Mouse (Mus musculus) heart, embryonic 12.5 days (tissue): Measurements from ENCODE around the gene Galnt14. TPM values are rescaled to one million over a fixed set of nuclear protein-coding genes. Genes with fewer than 3 reads are reported as not detected.

Experiments used
- ATAC-seq: fragments of 200-750 bp; cut with Nextera tagmentation; 2 replicates; pipeline ENCODE4 v1.8.0; 2017; ENCODE audit warnings: moderate TSS enrichment, moderate library complexity; ENCODE audit not compliant: insufficient number of reproducible peaks, low FRiP score
- H3K27ac ChIP-seq: fragments of 300-500 bp; sonication (generic); 2 replicates; pipeline ENCODE4 v1.5.1; 2016; ENCODE audit warnings: mild to moderate bottlenecking, moderate library complexity; ENCODE audit not compliant: poor library complexity, severe bottlenecking
- H3K27me3 ChIP-seq: fragments of 300-500 bp; sonication (generic); replicated peaks from 2 replicates; pipeline ENCODE4 v1.6.1; 2016; ENCODE audit warnings: mild to moderate bottlenecking, moderate library complexity
- H3K36me3 ChIP-seq: fragments of 300-500 bp; sonication (generic); 2 replicates; pipeline ENCODE4 v1.6.1; 2016; ENCODE audit warnings: mild to moderate bottlenecking, moderate library complexity
- H3K4me1 ChIP-seq: fragments of 300-500 bp; sonication (generic); replicated peaks from 2 replicates; pipeline ENCODE4 v1.6.1; 2016; ENCODE audit warnings: mild to moderate bottlenecking
- H3K4me2 ChIP-seq: fragments of 300-500 bp; sonication (generic); 2 replicates; pipeline ENCODE4 v1.6.1; 2016; ENCODE audit warnings: mild to moderate bottlenecking, moderate library complexity
- H3K4me3 ChIP-seq: fragments of 300-500 bp; sonication (generic); 2 replicates; pipeline ENCODE4 v1.5.1; 2016; ENCODE audit warnings: mild to moderate bottlenecking
- H3K9ac ChIP-seq: fragments of 300-500 bp; sonication (generic); 2 replicates; pipeline ENCODE4 v1.6.1; 2016; ENCODE audit warnings: mild to moderate bottlenecking, moderate library complexity
- H3K9me3 ChIP-seq: fragments of 300-500 bp; sonication (generic); replicated peaks from 2 replicates; pipeline ENCODE4 v1.6.1; 2016; ENCODE audit warnings: mild to moderate bottlenecking, moderate library complexity
- WGBS: fragments of 180-500 bp; shearing (Covaris S2); methylation state at CpG from one replicate; pipeline ENCODE4 v1.1.7; 2016; 5-methylcytosine and 5-hydroxymethylcytosine counted together
- polyA plus RNA-seq: library from polyadenylated mRNA; unstranded; fragments of >200 nt; fragmentation: Nextera tagmentation; extraction: Ambion mirVana; gene quantifications from 2 replicates; pipeline ENCODE4 v1.2.1, GENCODE M21; 2016

Galnt14 gene
- polyA plus RNA-seq, 1 experiment from 2014 or later, result 0.82 TPM

DNA sequence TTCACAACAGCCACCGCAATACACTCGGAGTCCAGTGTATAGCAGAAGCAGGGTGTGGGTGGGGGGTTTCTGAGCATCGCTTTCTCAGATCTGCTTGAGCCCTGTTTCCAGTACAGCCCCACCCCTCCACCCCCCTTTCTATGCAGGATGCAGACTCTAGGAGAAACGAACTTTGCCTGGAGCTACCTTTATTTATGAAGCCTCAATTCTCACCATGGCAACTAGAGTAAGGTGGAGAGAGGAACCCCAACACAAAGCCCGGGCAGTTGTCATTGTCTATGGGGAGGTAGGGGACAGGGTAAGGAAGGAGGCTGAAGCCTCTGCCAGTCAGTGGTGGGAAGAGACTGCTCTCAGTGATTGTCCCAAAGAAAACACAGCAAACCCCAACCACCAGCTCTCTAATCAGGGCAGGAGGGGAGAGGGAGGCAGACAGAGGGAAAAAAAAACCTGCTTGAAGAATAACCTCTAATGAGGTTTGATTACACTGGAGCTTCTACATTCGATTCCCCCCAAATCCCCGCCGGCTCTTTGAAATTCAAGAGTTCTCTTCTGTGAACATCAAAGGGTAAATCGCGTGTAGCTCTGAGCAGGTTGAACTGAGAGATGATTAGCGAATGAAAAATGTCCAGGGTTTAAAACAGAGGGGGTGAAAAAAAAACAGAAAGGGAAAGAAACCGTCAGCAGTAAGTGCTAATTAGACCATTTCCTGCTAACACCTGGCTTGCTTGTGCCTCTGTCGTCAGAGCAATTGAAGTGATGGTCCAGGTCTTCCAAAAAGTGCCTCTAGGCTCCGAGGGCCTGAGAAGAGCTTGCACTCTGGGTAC is 169.6 kb downstream of the Galnt14 start:
- no peak overlapping the region for H3K4me3 ChIP-seq

DNA sequence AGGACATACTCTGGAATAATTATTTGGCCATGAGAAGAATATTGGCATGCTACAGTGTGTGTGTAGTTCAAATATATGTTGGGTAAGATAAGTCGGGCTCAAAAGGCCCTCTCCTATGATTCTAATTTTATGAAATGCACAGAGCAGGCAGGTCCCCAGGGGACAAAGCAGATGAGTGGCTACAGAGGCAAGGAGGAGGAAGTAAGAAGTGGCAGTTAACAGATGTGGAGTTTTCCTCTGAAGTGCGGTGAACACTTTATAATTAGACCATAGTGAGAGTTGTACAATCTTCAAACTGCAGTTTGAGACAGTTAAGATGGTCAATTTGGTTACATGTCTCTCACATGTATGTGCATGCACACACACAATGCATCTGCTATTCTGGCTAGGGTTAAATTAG is 178.4 kb downstream of the Galnt14 start:
- Histone ChIP-seq H3K9ac (no peak overlapping the region), H3K4me2 (no peak overlapping the region), H3K9me3 (no peaks in the 10 kb centered on the region), H3K27me3 (no peaks in the 10 kb centered on the region), H3K4me1 (no peaks in the 10 kb centered on the region), H3K36me3 (no peaks in the 10 kb centered on the region), H3K27ac (no peak overlapping the region), H3K4me3 (no peak overlapping the region)
- ATAC-seq, result no peak
- WGBS, result 80% methylated on average over 2 of the region's 2 CpGs

More for the DNA sequence above, 169.6 kb downstream of the Galnt14 start:
- H3K4me2 ChIP-seq, result no peak overlapping the region
- no peak for ATAC-seq
- H3K27ac ChIP-seq, result no peak overlapping the region
- 43% methylated on average over 14 of the region's 14 CpGs for WGBS
- H3K27me3 ChIP-seq, result peaks cover 10% of the 10 kb centered on the region
- no peaks in the 10 kb centered on the region for H3K4me1 ChIP-seq
- H3K9ac ChIP-seq, result no peak overlapping the region
- no peaks in the 10 kb centered on the region for H3K36me3 ChIP-seq
- H3K9me3 ChIP-seq, result no peaks in the 10 kb centered on the region

DNA sequence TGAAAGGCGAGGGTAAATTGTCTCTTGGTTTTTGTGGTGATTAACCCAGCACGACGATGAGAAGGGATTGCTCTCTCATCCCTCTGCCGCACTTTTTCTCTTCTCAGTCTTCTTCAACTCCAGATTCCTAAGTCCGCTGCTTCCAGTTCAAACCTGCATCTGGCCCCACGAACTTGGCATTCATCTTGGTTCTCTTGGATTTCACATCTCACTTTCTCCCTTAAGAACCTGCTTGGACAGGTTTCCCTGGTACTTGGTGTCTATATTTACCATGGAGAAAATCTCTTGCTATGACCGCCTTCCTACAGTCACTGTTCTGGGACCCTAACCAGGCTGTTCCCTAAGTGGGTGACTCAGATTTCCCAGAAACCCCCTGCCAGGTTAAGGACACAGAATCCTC is 188.1 kb downstream of the Galnt14 start:
- no peak for ATAC-seq
- no peak overlapping the region for H3K4me2 ChIP-seq
- 88% methylated on average over 7 of the region's 7 CpGs for WGBS
- no peaks in the 10 kb centered on the region for H3K4me1 ChIP-seq
- H3K36me3 ChIP-seq, result no peaks in the 10 kb centered on the region
- no peaks in the 10 kb centered on the region for H3K27me3 ChIP-seq
- H3K9ac ChIP-seq, result no peak overlapping the region
- H3K4me3 ChIP-seq, result no peak overlapping the region
- H3K9me3 ChIP-seq, result no peaks in the 10 kb centered on the region
- H3K27ac ChIP-seq, result no peak overlapping the region

DNA sequence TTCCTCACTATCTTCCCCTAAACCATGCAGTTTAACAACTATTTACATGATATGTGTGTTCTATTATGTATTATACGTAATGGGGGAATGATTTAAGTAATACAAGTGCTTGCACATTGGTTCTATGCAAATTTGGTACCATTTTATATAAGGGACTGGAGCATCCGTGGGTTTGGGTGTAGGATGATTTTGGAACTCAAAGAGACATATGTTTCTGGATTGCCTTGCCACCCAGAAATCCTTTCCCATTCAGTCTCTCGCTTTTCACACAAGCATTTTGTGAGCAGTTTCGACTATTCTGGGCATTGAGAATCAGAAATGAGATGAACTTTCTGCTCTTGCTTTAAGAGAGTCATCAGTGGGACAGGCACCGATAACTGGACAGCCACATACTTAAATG is 190.9 kb downstream of the Galnt14 start:
- H3K4me1 ChIP-seq, result no peaks in the 10 kb centered on the region
- no peak overlapping the region for H3K27ac ChIP-seq
- ATAC-seq, result no peak
- H3K36me3 ChIP-seq, result no peaks in the 10 kb centered on the region
- H3K9me3 ChIP-seq, result no peaks in the 10 kb centered on the region
- no peaks in the 10 kb centered on the region for H3K27me3 ChIP-seq
- WGBS, result 79% methylated on average over 5 of the region's 5 CpGs
- no peak overlapping the region for H3K9ac ChIP-seq
- H3K4me2 ChIP-seq, result no peak overlapping the region
- H3K4me3 ChIP-seq, result no peak overlapping the region

DNA sequence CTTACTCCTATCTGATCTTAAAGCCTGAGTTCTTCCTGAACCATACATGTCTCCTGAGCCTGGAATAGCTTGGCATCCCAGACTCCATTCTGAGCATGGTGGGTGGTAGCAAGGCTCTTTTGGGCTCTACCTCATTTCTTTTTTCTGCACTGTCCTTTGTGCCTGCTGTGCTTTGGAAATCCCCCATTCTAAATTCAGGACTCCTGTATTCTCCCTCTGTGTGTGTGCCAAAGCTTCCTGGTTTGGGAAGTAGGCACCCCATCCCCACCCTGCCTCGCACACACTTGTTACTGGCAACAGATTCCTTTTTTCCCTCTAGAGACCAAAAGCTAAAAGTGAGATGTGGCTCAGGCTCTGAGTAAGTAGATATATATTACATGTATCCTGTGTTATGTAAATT is 191.9 kb downstream of the Galnt14 start:
- H3K4me1 ChIP-seq, result no peaks in the 10 kb centered on the region
- no peak overlapping the region for H3K27ac ChIP-seq
- ATAC-seq, result no peak
- H3K9ac ChIP-seq, result no peak overlapping the region
- no peaks in the 10 kb centered on the region for H3K36me3 ChIP-seq
- H3K4me3 ChIP-seq, result no peak overlapping the region
- 68% methylated on average over 1 of the region's 1 CpGs for WGBS
- no peaks in the 10 kb centered on the region for H3K27me3 ChIP-seq
- H3K9me3 ChIP-seq, result no peaks in the 10 kb centered on the region
- H3K4me2 ChIP-seq, result no peak overlapping the region

DNA sequence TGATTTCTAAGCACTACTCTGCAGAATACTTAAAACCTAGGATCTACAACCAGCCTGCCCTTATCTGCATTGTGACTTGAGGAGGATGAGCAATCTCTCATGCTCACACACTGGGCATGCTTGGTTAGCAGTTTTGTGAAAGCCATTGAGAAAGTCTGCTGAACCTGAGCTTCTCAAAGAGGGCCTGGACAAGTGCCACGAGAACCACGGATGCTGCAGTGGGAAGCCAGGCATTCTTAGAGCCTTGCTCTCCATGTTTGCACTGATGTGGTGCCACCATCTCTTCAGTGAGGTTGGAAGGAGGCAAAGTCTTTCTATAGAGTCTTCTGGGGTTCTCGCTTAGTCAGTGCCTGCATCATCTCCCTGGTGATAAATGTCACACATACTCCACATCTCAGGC is 194.7 kb downstream of the Galnt14 start:
- Histone ChIP-seq H3K9me3 (no peaks in the 10 kb centered on the region), H3K4me3 (no peak overlapping the region), H3K27ac (no peak overlapping the region), H3K27me3 (no peaks in the 10 kb centered on the region), H3K4me1 (no peaks in the 10 kb centered on the region), H3K36me3 (no peaks in the 10 kb centered on the region), H3K4me2 (no peak overlapping the region), H3K9ac (no peak overlapping the region)
- 81% methylated on average over 3 of the region's 3 CpGs for WGBS
- ATAC-seq, result no peak

DNA sequence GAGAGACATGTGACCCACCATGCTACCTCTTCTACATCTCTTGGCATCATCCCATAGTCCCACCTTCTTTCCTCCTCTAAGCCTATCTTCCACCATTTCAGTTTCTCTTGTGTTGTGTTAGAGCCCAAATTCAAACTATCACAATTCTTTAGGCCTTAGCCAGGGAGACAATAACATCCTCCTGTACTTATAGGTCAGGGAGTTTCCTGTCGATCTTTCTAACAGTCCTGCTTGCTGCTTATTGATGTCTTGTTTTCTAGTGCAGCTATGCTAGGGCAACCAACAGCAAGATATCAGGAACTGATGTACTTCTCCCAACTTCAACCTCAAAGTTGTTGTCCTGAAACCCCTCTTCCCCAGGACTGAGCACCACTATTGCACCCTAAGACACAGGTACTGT is 195.4 kb downstream of the Galnt14 start:
- 71% methylated on average over 1 of the region's 1 CpGs for WGBS
- no peak overlapping the region for H3K9ac ChIP-seq
- H3K9me3 ChIP-seq, result peaks cover under 1% of the 10 kb centered on the region; the same call in 1 of the 2 replicates
- no peaks in the 10 kb centered on the region for H3K36me3 ChIP-seq
- no peaks in the 10 kb centered on the region for H3K27me3 ChIP-seq
- ATAC-seq, result no peak
- H3K4me1 ChIP-seq, result no peaks in the 10 kb centered on the region
- no peak overlapping the region for H3K27ac ChIP-seq
- no peak overlapping the region for H3K4me3 ChIP-seq
- no peak overlapping the region for H3K4me2 ChIP-seq

DNA sequence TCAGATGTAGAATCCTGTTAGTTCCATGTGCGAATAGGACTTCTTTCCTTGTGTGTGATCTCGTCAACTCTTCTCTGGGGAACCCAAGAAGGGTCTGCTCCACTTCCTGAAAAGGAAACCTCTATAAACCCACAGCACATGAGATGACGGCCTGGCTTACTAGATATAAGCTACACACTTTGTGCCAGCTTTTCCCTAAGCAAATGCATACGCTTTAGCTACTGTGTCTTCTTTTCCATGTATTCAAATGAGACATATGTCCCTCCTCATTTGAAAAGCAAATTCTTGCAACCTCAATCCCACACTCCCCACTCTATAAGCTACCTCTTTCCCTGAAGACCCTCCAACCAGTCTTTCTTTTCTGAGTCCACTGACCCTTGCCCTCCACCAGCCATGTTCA is 196.0 kb downstream of the Galnt14 start:
- Histone ChIP-seq H3K4me3 (no peak overlapping the region), H3K9ac (no peak overlapping the region), H3K27me3 (no peaks in the 10 kb centered on the region), H3K9me3 (peaks cover 7% of the 10 kb centered on the region), H3K4me1 (no peaks in the 10 kb centered on the region), H3K27ac (no peak overlapping the region), H3K36me3 (no peaks in the 10 kb centered on the region), H3K4me2 (no peak overlapping the region)
- 73% methylated on average over 4 of the region's 4 CpGs for WGBS
- ATAC-seq, result no peak

DNA sequence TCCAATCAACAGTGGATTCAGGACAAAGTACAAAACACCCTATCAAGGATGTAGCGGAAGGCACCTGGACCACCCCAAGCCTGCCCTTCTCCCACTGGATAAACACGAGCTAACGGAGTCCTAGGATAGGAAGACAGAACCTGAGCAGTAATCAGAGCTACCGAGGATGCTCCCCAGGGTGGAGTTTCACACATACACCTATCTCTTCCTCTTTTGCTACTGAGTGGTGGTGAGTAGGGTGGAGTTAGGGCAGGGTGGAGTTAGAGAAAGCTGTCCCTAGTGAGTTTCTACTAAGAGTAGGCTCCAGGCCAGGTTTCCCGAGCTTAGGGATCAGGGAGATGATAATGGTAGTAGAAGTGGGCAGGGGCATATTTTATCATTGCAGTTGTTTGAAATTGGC is 197.4 kb downstream of the Galnt14 start:
- Histone ChIP-seq H3K36me3 (no peaks in the 10 kb centered on the region), H3K4me2 (no peak overlapping the region), H3K4me1 (no peaks in the 10 kb centered on the region), H3K27ac (no peak overlapping the region), H3K9me3 (peaks cover 8% of the 10 kb centered on the region), H3K9ac (no peak overlapping the region), H3K27me3 (no peaks in the 10 kb centered on the region), H3K4me3 (no peak overlapping the region)
- 61% methylated on average over 5 of the region's 5 CpGs for WGBS
- no peak for ATAC-seq

DNA sequence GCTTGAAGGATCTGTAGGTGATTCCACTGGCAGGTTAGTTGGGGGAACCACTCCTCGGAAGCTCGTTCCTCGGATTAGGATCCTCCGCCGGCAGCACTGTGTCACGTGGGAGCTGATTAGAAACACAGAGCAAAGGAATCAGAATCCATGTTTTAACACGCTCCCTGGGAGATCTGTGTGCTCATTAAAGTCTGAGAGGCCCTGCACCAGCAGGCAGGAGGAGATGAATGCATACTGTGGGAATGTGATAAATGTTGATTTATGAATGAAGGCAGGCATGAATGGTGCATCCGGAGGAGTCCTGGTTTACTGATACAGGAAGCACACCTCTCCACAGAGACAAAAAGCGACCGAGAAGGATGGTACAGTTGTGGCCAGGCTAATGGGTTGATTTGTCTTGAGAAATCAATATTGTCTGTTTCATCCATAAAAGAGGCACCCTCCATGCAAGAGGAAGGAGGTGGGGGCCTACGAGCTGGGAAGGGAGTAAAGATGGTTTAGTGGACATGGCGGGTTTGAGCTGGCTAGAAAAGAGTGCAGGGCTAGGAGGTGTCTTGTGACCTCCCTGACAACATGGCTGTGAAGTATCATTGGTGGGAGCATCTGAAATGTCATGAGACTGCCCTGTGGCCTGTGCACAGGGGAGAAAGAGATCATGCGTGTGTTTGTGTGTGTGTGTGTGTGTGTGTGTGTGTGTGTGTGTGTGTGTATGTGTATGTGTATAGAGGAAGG is 202.3 kb downstream of the Galnt14 start:
- WGBS, result 80% methylated on average over 13 of the region's 13 CpGs
- no peak for ATAC-seq
- no peaks in the 10 kb centered on the region for H3K27me3 ChIP-seq

DNA sequence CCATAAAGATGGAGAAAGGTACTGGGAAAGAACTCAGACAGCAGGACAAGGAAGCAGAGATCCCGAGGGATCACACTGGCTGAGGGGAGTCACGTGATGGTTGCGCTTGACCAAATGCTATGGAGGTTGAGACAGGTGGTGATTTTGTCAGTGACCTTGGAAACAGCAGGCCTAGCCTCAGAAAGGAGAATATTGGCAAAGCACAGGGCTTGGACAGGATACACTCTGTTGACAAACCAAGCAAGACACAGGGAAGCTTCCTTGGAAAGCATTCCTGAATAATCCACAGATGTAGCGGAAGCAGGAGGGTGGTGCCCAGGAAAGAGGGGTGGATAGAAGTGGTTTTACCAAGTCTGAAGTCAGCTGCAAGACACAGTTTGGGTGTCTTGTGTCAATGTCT is 206.1 kb downstream of the Galnt14 start:
- H3K36me3 ChIP-seq, result no peaks in the 10 kb centered on the region
- ATAC-seq, result no peak
- no peaks in the 10 kb centered on the region for H3K27me3 ChIP-seq
- no peak overlapping the region for H3K4me2 ChIP-seq
- WGBS, result 81% methylated on average over 4 of the region's 4 CpGs
- H3K4me1 ChIP-seq, result no peaks in the 10 kb centered on the region
- H3K9me3 ChIP-seq, result 0 out of 2 replicates have a peak, but pooled peaks cover under 1% of the 10 kb centered on the region
- H3K27ac ChIP-seq, result no peak overlapping the region
- no peak overlapping the region for H3K4me3 ChIP-seq
- no peak overlapping the region for H3K9ac ChIP-seq

More for the DNA sequence above, 202.3 kb downstream of the Galnt14 start:
- Histone ChIP-seq H3K4me1 (no peaks in the 10 kb centered on the region), H3K4me2 (no peak overlapping the region), H3K27ac (no peak overlapping the region), H3K4me3 (no peak overlapping the region), H3K36me3 (no peaks in the 10 kb centered on the region), H3K9ac (no peak overlapping the region), H3K9me3 (peaks cover 8% of the 10 kb centered on the region)
